Mouse (Mus musculus) intestine, embryonic 16.5 days (tissue): ENCODE measurements around the gene Gm20388. TPM values are rescaled to one million over a fixed set of nuclear protein-coding genes. Genes with fewer than 3 reads are reported as not detected.

Source experiments
- ATAC-seq: fragments of 200-750 bp; cut with Nextera tagmentation; 2 replicates; pipeline ENCODE4 v1.8.0; 2017; ENCODE audit warnings: moderate TSS enrichment, moderate library complexity
- H3K27ac ChIP-seq: fragments of 300-500 bp; sonication (generic); 2 replicates; pipeline ENCODE4 v1.5.1; 2014; ENCODE audit warnings: mild to moderate bottlenecking, low read length
- H3K27me3 ChIP-seq: fragments of 300-500 bp; sonication (generic); replicated peaks from 2 replicates; pipeline ENCODE4 v1.6.1; 2014; ENCODE audit warnings: low read length, control low read depth, mixed read lengths; ENCODE audit not compliant: control insufficient read depth, insufficient read depth
- H3K36me3 ChIP-seq: fragments of 300-500 bp; sonication (generic); 2 replicates; pipeline ENCODE4 v1.6.1; 2014; ENCODE audit warnings: low read length, control low read depth; ENCODE audit not compliant: control insufficient read depth, insufficient read depth
- H3K4me1 ChIP-seq: fragments of 300-500 bp; sonication (generic); 2 replicates; pipeline ENCODE4 v1.6.1; 2014; ENCODE audit warnings: low read length, control low read depth, mixed read lengths; ENCODE audit not compliant: control insufficient read depth, insufficient read depth
- H3K4me2 ChIP-seq: fragments of 300-500 bp; sonication (generic); 2 replicates; pipeline ENCODE4 v1.6.1; 2014; ENCODE audit warnings: low read depth, low read length, control low read depth
- H3K4me3 ChIP-seq: fragments of 300-500 bp; sonication (generic); 2 replicates; pipeline ENCODE4 v1.5.1; 2014; ENCODE audit warnings: mild to moderate bottlenecking, low read length
- H3K9ac ChIP-seq: fragments of 300-500 bp; sonication (generic); 2 replicates; pipeline ENCODE4 v1.6.1; 2014; ENCODE audit warnings: low read depth, low read length
- H3K9me3 ChIP-seq: fragments of 300-500 bp; sonication (generic); 2 replicates; pipeline ENCODE4 v1.6.1; 2016; ENCODE audit warnings: low read length, control low read depth; ENCODE audit not compliant: control insufficient read depth
- WGBS: fragments of 180-500 bp; shearing (Covaris S2); extraction: QIAGEN DNeasy Blood & Tissue Kit; methylation state at CpG from one replicate; pipeline ENCODE4 v1.1.7; 2014; 5-methylcytosine and 5-hydroxymethylcytosine counted together
- polyA plus RNA-seq: library from polyadenylated mRNA; unstranded; fragments of >200 nt; fragmentation: Nextera tagmentation; extraction: Ambion mirVana; gene quantifications from 2 replicates; pipeline ENCODE4 v1.2.1, GENCODE M21; 2015

Gm20388 gene
- polyA plus RNA-seq, 1 experiment from 2014 or later: 5.8 TPM

GRCm38 (mm10) chr8:122405146-122405805 lies 2494.6 kb downstream of the Gm20388 start:
- peak; percentile 90 for ATAC-seq
- Histone ChIP-seq H3K9me3 (no peaks in the 10 kb centered on the region), H3K36me3 (peaks cover 47% of the 10 kb centered on the region)

GRCm38 (mm10) chr8:122407678-122408077 lies 2497.0 kb downstream of the Gm20388 start:
- Histone ChIP-seq H3K27ac (no peak overlapping the region), H3K9ac (no peak overlapping the region), H3K4me1 (0 out of 2 replicates have a peak, but pooled peaks cover 3% of the 10 kb centered on the region), H3K4me2 (no peak overlapping the region), H3K4me3 (no peak overlapping the region), H3K9me3 (no peaks in the 10 kb centered on the region), H3K36me3 (peaks cover 54% of the 10 kb centered on the region), H3K27me3 (no peaks in the 10 kb centered on the region)
- ATAC-seq: no peak
- WGBS: 90% methylated on average over 7 of the region's 7 CpGs

More at GRCm38 (mm10) chr8:122405146-122405805, 2494.6 kb downstream of the Gm20388 start:
- 71% methylated on average over 9 of the region's 9 CpGs for WGBS
- Histone ChIP-seq H3K4me3 (no peak overlapping the region), H3K27ac (no peak overlapping the region), H3K4me1 (0 out of 2 replicates have a peak, but pooled peaks cover 3% of the 10 kb centered on the region), H3K27me3 (no peaks in the 10 kb centered on the region), H3K4me2 (no peak overlapping the region), H3K9ac (no peak overlapping the region)

- Histone ChIP-seq H3K9me3 (no peaks in the 10 kb centered on the region), H3K4me1 (no peaks in the 10 kb centered on the region), H3K27ac (no peak overlapping the region), H3K4me3 (no peak overlapping the region), H3K4me2 (no peak overlapping the region), H3K9ac (no peak overlapping the region), H3K36me3 (peaks cover 26% of the 10 kb centered on the region), H3K27me3 (no peaks in the 10 kb centered on the region)
- no peak for ATAC-seq
- 79% methylated on average over 9 of the region's 9 CpGs for WGBS
Measured at GRCm38 (mm10) chr8:122414311-122414710, 2503.7 kb downstream of the Gm20388 start.

- WGBS: 85% methylated on average over 6 of the region's 6 CpGs
- Histone ChIP-seq H3K4me2 (no peak overlapping the region), H3K9me3 (no peaks in the 10 kb centered on the region), H3K9ac (no peak overlapping the region), H3K27ac (no peak overlapping the region), H3K4me3 (no peak overlapping the region), H3K4me1 (no peaks in the 10 kb centered on the region), H3K36me3 (peaks cover 17% of the 10 kb centered on the region), H3K27me3 (no peaks in the 10 kb centered on the region)
- no peak for ATAC-seq
Measured at GRCm38 (mm10) chr8:122415554-122415953, 2504.9 kb downstream of the Gm20388 start.

GRCm38 (mm10) chr8:122419881-122420555 lies 2509.4 kb downstream of the Gm20388 start:
- Histone ChIP-seq H3K4me3 (no peak overlapping the region), H3K27me3 (no peaks in the 10 kb centered on the region), H3K9me3 (no peaks in the 10 kb centered on the region), H3K4me1 (peaks cover 9% of the 10 kb centered on the region), H3K27ac (no peak overlapping the region), H3K9ac (no peak overlapping the region), H3K36me3 (peaks cover 4% of the 10 kb centered on the region; the same call in 1 of the 2 replicates), H3K4me2 (no peak overlapping the region)
- no peak for ATAC-seq
- 70% methylated on average over 9 of the region's 9 CpGs for WGBS

GRCm38 (mm10) chr8:122421376-122422070 lies 2510.9 kb downstream of the Gm20388 start, which contains the start of gene Il17c:
Gene Il17c (plus strand): TSS chr8:122422020.
- ATAC-seq: peak; percentile 91
- Histone ChIP-seq H3K4me3 (no peak within 1 kb of the TSS), H3K27me3 (no peaks in the 10 kb centered on the region), H3K27ac (peak within 1 kb of the TSS; percentile 54; the same call in 1 of the 2 replicates), H3K36me3 (peaks cover 6% of the 10 kb centered on the region; the same call in 1 of the 2 replicates), H3K9me3 (no peaks in the 10 kb centered on the region), H3K9ac (no peak within 1 kb of the TSS), H3K4me2 (no peak within 1 kb of the TSS), H3K4me1 (peaks cover 9% of the 10 kb centered on the region)
- WGBS: 64% methylated on average over 14 of the region's 14 CpGs

GRCm38 (mm10) chr8:122423217-122423616 lies 2512.6 kb downstream of the Gm20388 start:
- 84% methylated on average over 24 of the region's 24 CpGs for WGBS
- H3K4me2 ChIP-seq: no peak overlapping the region
- no peak overlapping the region for H3K27ac ChIP-seq
- peaks cover 9% of the 10 kb centered on the region for H3K4me1 ChIP-seq
- H3K36me3 ChIP-seq: peaks cover 10% of the 10 kb centered on the region; the same call in 1 of the 2 replicates
- no peak for ATAC-seq
- no peaks in the 10 kb centered on the region for H3K9me3 ChIP-seq
- H3K9ac ChIP-seq: no peak overlapping the region
- H3K27me3 ChIP-seq: no peaks in the 10 kb centered on the region
- no peak overlapping the region for H3K4me3 ChIP-seq

GRCm38 (mm10) chr8:122423659-122424058 lies 2513.0 kb downstream of the Gm20388 start:
- Histone ChIP-seq H3K9me3 (no peaks in the 10 kb centered on the region), H3K4me3 (no peak overlapping the region), H3K36me3 (peaks cover 10% of the 10 kb centered on the region; the same call in 1 of the 2 replicates), H3K27me3 (no peaks in the 10 kb centered on the region), H3K4me2 (no peak overlapping the region), H3K4me1 (peaks cover 9% of the 10 kb centered on the region), H3K27ac (no peak overlapping the region), H3K9ac (no peak overlapping the region)
- no peak for ATAC-seq
- 46% methylated on average over 5 of the region's 5 CpGs for WGBS

GRCm38 (mm10) chr8:122426145-122426544 lies 2515.5 kb downstream of the Gm20388 start:
- Histone ChIP-seq H3K4me3 (no peak overlapping the region), H3K27ac (no peak overlapping the region), H3K9me3 (no peaks in the 10 kb centered on the region), H3K9ac (no peak overlapping the region), H3K4me2 (no peak overlapping the region), H3K27me3 (no peaks in the 10 kb centered on the region), H3K36me3 (peaks cover 10% of the 10 kb centered on the region; the same call in 1 of the 2 replicates), H3K4me1 (peaks cover 10% of the 10 kb centered on the region)
- 76% methylated on average over 9 of the region's 9 CpGs for WGBS
- ATAC-seq: no peak
